Mouse (Mus musculus) kidney, postnatal 25 days (tissue): Measurements from ENCODE around the gene Gm8797.
"Not testable (repeated sequence)": the region's sequence is repeated elsewhere in the genome, so short reads cannot be mapped to it uniquely, and the experiment has no call there.

Experiments
- DNase-seq, 2 experiments: peaks; one replicate each; pipeline ENCODE4 v3.0.0; 2021; ENCODE audit warnings: mixed read lengths in 2 of 2

The Gm8797 gene

GRCm38 (mm10) chr3:5750506-5750905 lies at the start of gene Gm8797:
TSS of gene Gm8797 (plus strand) at chr3:5750806.
- DNase-seq, result not testable (repeated sequence)

- DNase-seq, result no peak
Measured at GRCm38 (mm10) chr3:5714481-5714880, 36.1 kb upstream of the Gm8797 start.

GRCm38 (mm10) chr3:5732931-5733330 lies 17.7 kb upstream of the Gm8797 start:
- no peak for DNase-seq

GRCm38 (mm10) chr3:5754763-5755478 lies 4.3 kb downstream of the Gm8797 start:
- no peak for DNase-seq

- no peak for DNase-seq
Measured at GRCm38 (mm10) chr3:5766256-5766655, 15.7 kb downstream of the Gm8797 start.

GRCm38 (mm10) chr3:5776894-5777293 lies 26.3 kb downstream of the Gm8797 start:
- DNase-seq, result no peak
